Mouse (Mus musculus): Measurements from ENCODE around the gene Sipa1l3. TPM values are rescaled to one million over a fixed set of nuclear protein-coding genes. Genes with fewer than 3 reads are reported as not detected.

The Sipa1l3 gene
- 100 to 1,000 TPM in 1 of 26 experiments, 10 to 100 TPM in 25; 25.2 to 114 (median 60.5) TPM for total RNA-seq (2018; cell fraction: chromatin; rRNA removed)
- total RNA-seq (2018; cell fraction: cytosol; rRNA removed): 10 to 100 TPM; 10.1 to 25.1 (median 17.9) TPM
- total RNA-seq (2018; cell fraction: nucleus; rRNA removed): 10 to 100 TPM; 14.0 to 65.9 (median 36.5) TPM
- polyA plus RNA-seq (2018): 10.2 to 12.7 TPM (median 10.3 TPM) in 3 replicates

GRCm38 (mm10) chr7:29518421-29519210 lies at the start of gene Sipa1l3:
Gene Sipa1l3 (minus strand): TSS chr7:29518641.
- under 1% methylated on average over 70 of the region's 88 CpGs for WGBS (ENCODE audit: missing documents)
- H3K4me3 ChIP-seq (ENCODE audit: inconsistent target): peak within 1 kb of the TSS; percentile 53
- H3K79me2 ChIP-seq (ENCODE audit: inconsistent target): peaks cover 43% of the 10 kb centered on the region
- H3K36me3 ChIP-seq (ENCODE audit: inconsistent target): no peaks in the 10 kb centered on the region
- H3K27ac ChIP-seq: no peak within 1 kb of the TSS

GRCm38 (mm10) chr7:29563006-29563405 lies 44.6 kb upstream of the Sipa1l3 start:
- no peaks in the 10 kb centered on the region for H3K36me3 ChIP-seq (ENCODE audit: inconsistent target)
- no peak overlapping the region for H3K27ac ChIP-seq
- H3K4me3 ChIP-seq (ENCODE audit: inconsistent target): no peak overlapping the region
- H3K79me2 ChIP-seq (ENCODE audit: inconsistent target): no peaks in the 10 kb centered on the region
- 92% methylated on average over 10 of the region's 10 CpGs for WGBS (ENCODE audit: missing documents)

GRCm38 (mm10) chr7:29561046-29561445 lies 42.6 kb upstream of the Sipa1l3 start:
- Histone ChIP-seq H3K27ac (no peak overlapping the region), H3K79me2 (ENCODE audit: inconsistent target) (no peaks in the 10 kb centered on the region), H3K4me3 (ENCODE audit: inconsistent target) (no peak overlapping the region), H3K36me3 (ENCODE audit: inconsistent target) (no peaks in the 10 kb centered on the region)
- WGBS (ENCODE audit: missing documents): 72% methylated on average over 9 of the region's 9 CpGs

- WGBS (ENCODE audit: missing documents): 77% methylated on average over 4 of the region's 4 CpGs
- Histone ChIP-seq H3K4me3 (ENCODE audit: inconsistent target) (no peak overlapping the region), H3K79me2 (ENCODE audit: inconsistent target) (no peaks in the 10 kb centered on the region), H3K36me3 (ENCODE audit: inconsistent target) (no peaks in the 10 kb centered on the region), H3K27ac (no peak overlapping the region)
Measured at GRCm38 (mm10) chr7:29559290-29559689, 40.8 kb upstream of the Sipa1l3 start.

GRCm38 (mm10) chr7:29558744-29559143 lies 40.3 kb upstream of the Sipa1l3 start:
- H3K36me3 ChIP-seq (ENCODE audit: inconsistent target): no peaks in the 10 kb centered on the region
- H3K4me3 ChIP-seq (ENCODE audit: inconsistent target): no peak overlapping the region
- 60% methylated on average over 1 of the region's 1 CpGs for whole genome bisulfite sequencing (ENCODE audit: missing documents)
- no peak overlapping the region for H3K27ac ChIP-seq
- H3K79me2 ChIP-seq (ENCODE audit: inconsistent target): no peaks in the 10 kb centered on the region

- Histone ChIP-seq H3K79me2 (ENCODE audit: inconsistent target) (no peaks in the 10 kb centered on the region), H3K27ac (no peak overlapping the region), H3K4me3 (ENCODE audit: inconsistent target) (no peak overlapping the region), H3K36me3 (ENCODE audit: inconsistent target) (no peaks in the 10 kb centered on the region)
- WGBS (ENCODE audit: missing documents): 86% methylated on average over 4 of the region's 4 CpGs
Measured at GRCm38 (mm10) chr7:29556283-29556682, 37.8 kb upstream of the Sipa1l3 start.

GRCm38 (mm10) chr7:29555521-29555920 lies 37.1 kb upstream of the Sipa1l3 start:
- 67% methylated on average over 5 of the region's 5 CpGs for WGBS (ENCODE audit: missing documents)
- Histone ChIP-seq H3K4me3 (ENCODE audit: inconsistent target) (no peak overlapping the region), H3K79me2 (ENCODE audit: inconsistent target) (no peaks in the 10 kb centered on the region), H3K27ac (no peak overlapping the region), H3K36me3 (ENCODE audit: inconsistent target) (no peaks in the 10 kb centered on the region)

GRCm38 (mm10) chr7:29555051-29555450 lies 36.6 kb upstream of the Sipa1l3 start:
- H3K4me3 ChIP-seq (ENCODE audit: inconsistent target): no peak overlapping the region
- no peaks in the 10 kb centered on the region for H3K79me2 ChIP-seq (ENCODE audit: inconsistent target)
- no peak overlapping the region for H3K27ac ChIP-seq
- no peaks in the 10 kb centered on the region for H3K36me3 ChIP-seq (ENCODE audit: inconsistent target)
- WGBS (ENCODE audit: missing documents): 93% methylated on average over 13 of the region's 13 CpGs

- Histone ChIP-seq H3K79me2 (ENCODE audit: inconsistent target) (no peaks in the 10 kb centered on the region), H3K27ac (no peak overlapping the region), H3K36me3 (ENCODE audit: inconsistent target) (no peaks in the 10 kb centered on the region), H3K4me3 (ENCODE audit: inconsistent target) (no peak overlapping the region)
- 68% methylated on average over 3 of the region's 3 CpGs for WGBS (ENCODE audit: missing documents)
Measured at GRCm38 (mm10) chr7:29550691-29551090, 32.2 kb upstream of the Sipa1l3 start.

GRCm38 (mm10) chr7:29541608-29542007 lies 23.2 kb upstream of the Sipa1l3 start:
- 84% methylated on average over 4 of the region's 4 CpGs for WGBS (ENCODE audit: missing documents)
- Histone ChIP-seq H3K79me2 (ENCODE audit: inconsistent target) (no peaks in the 10 kb centered on the region), H3K4me3 (ENCODE audit: inconsistent target) (no peak overlapping the region), H3K27ac (no peak overlapping the region), H3K36me3 (ENCODE audit: inconsistent target) (no peaks in the 10 kb centered on the region)

GRCm38 (mm10) chr7:29541186-29541585 lies 22.7 kb upstream of the Sipa1l3 start:
- Histone ChIP-seq H3K79me2 (ENCODE audit: inconsistent target) (no peaks in the 10 kb centered on the region), H3K27ac (no peak overlapping the region), H3K36me3 (ENCODE audit: inconsistent target) (no peaks in the 10 kb centered on the region), H3K4me3 (ENCODE audit: inconsistent target) (no peak overlapping the region)
- WGBS (ENCODE audit: missing documents): 89% methylated on average over 3 of the region's 5 CpGs

- Histone ChIP-seq H3K36me3 (ENCODE audit: inconsistent target) (no peaks in the 10 kb centered on the region), H3K79me2 (ENCODE audit: inconsistent target) (no peaks in the 10 kb centered on the region), H3K4me3 (ENCODE audit: inconsistent target) (no peak overlapping the region), H3K27ac (no peak overlapping the region)
- 95% methylated on average over 7 of the region's 7 CpGs for WGBS (ENCODE audit: missing documents)
Measured at GRCm38 (mm10) chr7:29540631-29541030, 22.2 kb upstream of the Sipa1l3 start.

- 2% methylated on average over 5 of the region's 5 CpGs for WGBS (ENCODE audit: missing documents)
- Histone ChIP-seq H3K79me2 (ENCODE audit: inconsistent target) (no peaks in the 10 kb centered on the region), H3K4me3 (ENCODE audit: inconsistent target) (no peak overlapping the region), H3K27ac (no peak overlapping the region), H3K36me3 (ENCODE audit: inconsistent target) (no peaks in the 10 kb centered on the region)
Measured at GRCm38 (mm10) chr7:29523700-29524099, 5.3 kb upstream of the Sipa1l3 start.

- Histone ChIP-seq H3K27ac (no peak overlapping the region), H3K4me3 (ENCODE audit: inconsistent target) (no peak overlapping the region), H3K36me3 (ENCODE audit: inconsistent target) (no peaks in the 10 kb centered on the region), H3K79me2 (ENCODE audit: inconsistent target) (peaks cover 9% of the 10 kb centered on the region; the same call in 1 of the 2 replicates)
- 72% methylated on average over 5 of the region's 5 CpGs for WGBS (ENCODE audit: missing documents)
Measured at GRCm38 (mm10) chr7:29521841-29522575, 3.6 kb upstream of the Sipa1l3 start.

GRCm38 (mm10) chr7:29521365-29521764 lies 2.9 kb upstream of the Sipa1l3 start:
- WGBS (ENCODE audit: missing documents): 82% methylated on average over 5 of the region's 5 CpGs
- no peak overlapping the region for H3K4me3 ChIP-seq (ENCODE audit: inconsistent target)
- H3K79me2 ChIP-seq (ENCODE audit: inconsistent target): peaks cover 16% of the 10 kb centered on the region
- H3K36me3 ChIP-seq (ENCODE audit: inconsistent target): no peaks in the 10 kb centered on the region
- no peak overlapping the region for H3K27ac ChIP-seq
